Mouse (Mus musculus): ENCODE results near the gene 5430403G16Rik. TPM values are rescaled to one million over a fixed set of nuclear protein-coding genes. Genes with fewer than 3 reads are reported as not detected.

The 5430403G16Rik gene
- 0.59 and 1.4 TPM in 2 replicates for polyA plus RNA-seq (2012; rRNA removed)

DNA sequence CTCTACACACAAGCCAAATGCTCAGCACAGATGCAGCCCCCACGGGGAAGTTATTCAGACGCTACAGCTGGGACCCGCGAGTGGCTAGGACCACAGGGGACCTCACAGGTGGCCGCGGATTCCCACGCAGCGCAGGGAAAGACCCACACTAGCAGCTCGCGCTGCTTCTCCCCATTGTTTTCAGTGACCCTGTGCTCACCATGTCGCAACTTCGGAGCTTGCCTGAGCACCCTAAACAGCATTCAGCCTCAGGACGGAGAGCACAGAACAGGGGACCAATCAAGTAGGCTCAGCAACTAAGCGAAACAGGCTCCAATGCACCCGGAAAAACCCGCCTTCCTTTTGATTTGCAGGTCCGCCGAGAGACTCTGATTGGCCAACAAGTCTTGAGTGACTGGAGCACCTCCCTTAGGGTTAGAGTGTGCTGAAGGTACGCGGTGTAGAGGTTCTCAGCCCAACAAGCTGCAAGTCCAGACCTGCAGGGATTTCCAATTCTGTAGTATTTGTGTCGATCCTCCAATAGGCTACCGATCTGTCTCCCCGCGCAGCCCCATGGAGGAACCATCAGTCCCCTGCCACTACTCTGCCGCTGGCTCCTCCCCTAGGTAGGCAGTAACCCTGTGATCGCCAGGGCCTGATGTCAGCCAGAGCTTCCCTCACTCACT lies at the start of gene 5430403G16Rik:
Gene 5430403G16Rik (minus strand): TSS at position 505 of the 665 bp plus-strand sequence.

Other genes starting within 250 kb of the 5430403G16Rik start
- 8.4 and 9.3 TPM in 2 replicates for gene Crlf2, start 132.0 kb downstream of the 5430403G16Rik start, polyA plus RNA-seq (2012; rRNA removed)
- 4.5 and 6.3 TPM in 2 replicates for gene 4930522L14Rik, start 60.8 kb upstream of the 5430403G16Rik start, polyA plus RNA-seq (2012; rRNA removed)
- gene Gm15446, start 232.4 kb upstream of the 5430403G16Rik start, polyA plus RNA-seq (2012; rRNA removed) = 0.04 and 0.11 TPM in 2 replicates